Mouse (Mus musculus) midbrain, embryonic 11.5 days (tissue): ENCODE data around the gene Gpr89. TPM values are rescaled to one million over a fixed set of nuclear protein-coding genes. Genes with fewer than 3 reads are reported as not detected.

ENCODE experiments used
- ATAC-seq: fragments of 200-750 bp; cut with Nextera tagmentation; 2 replicates; pipeline ENCODE4 v1.8.0; 2017; ENCODE audit warnings: moderate TSS enrichment, moderate library complexity; ENCODE audit not compliant: low FRiP score
- DNase-seq: peaks from one replicate; pipeline ENCODE4 v3.0.0; 2015; ENCODE audit warnings: low spot score; ENCODE audit errors: missing footprints
- H3K27ac ChIP-seq: fragments of 300-500 bp; sonication (generic); 2 replicates; pipeline ENCODE4 v1.5.1; 2014; ENCODE audit warnings: low read depth, low read length
- H3K27me3 ChIP-seq: fragments of 300-500 bp; sonication (generic); 2 replicates; pipeline ENCODE4 v1.6.1; 2014; ENCODE audit warnings: mild to moderate bottlenecking, low read length, moderate library complexity, mixed read lengths; ENCODE audit not compliant: control insufficient read depth, insufficient read depth
- H3K36me3 ChIP-seq: fragments of 300-500 bp; sonication (generic); 2 replicates; pipeline ENCODE4 v1.6.1; 2014; ENCODE audit warnings: mild to moderate bottlenecking, low read length, moderate library complexity, mixed read lengths; ENCODE audit not compliant: control insufficient read depth, insufficient read depth
- H3K4me1 ChIP-seq: fragments of 300-500 bp; sonication (generic); 2 replicates; pipeline ENCODE4 v1.6.1; 2014; ENCODE audit warnings: low read length; ENCODE audit not compliant: control insufficient read depth, insufficient read depth
- H3K4me2 ChIP-seq: fragments of 300-500 bp; sonication (generic); 2 replicates; pipeline ENCODE4 v1.6.1; 2014; ENCODE audit warnings: mild to moderate bottlenecking, moderate library complexity
- H3K4me3 ChIP-seq: fragments of 300-500 bp; sonication (generic); 2 replicates; pipeline ENCODE4 v1.5.1; 2014; ENCODE audit warnings: low read depth, low read length
- H3K9ac ChIP-seq: fragments of 300-500 bp; sonication (generic); 2 replicates; pipeline ENCODE4 v1.6.1; 2014; ENCODE audit warnings: low read length
- H3K9me3 ChIP-seq: fragments of 300-500 bp; sonication (generic); 2 replicates; pipeline ENCODE4 v1.6.1; 2016; ENCODE audit warnings: low read length; ENCODE audit not compliant: control insufficient read depth
- WGBS: fragments of 180-500 bp; shearing (Covaris S2); extraction: QIAGEN DNeasy Blood & Tissue Kit; methylation state at CpG from one replicate; pipeline ENCODE4 v1.1.7; 2014; 5-methylcytosine and 5-hydroxymethylcytosine counted together
- polyA plus RNA-seq: library from polyadenylated mRNA; unstranded; fragments of >200 nt; fragmentation: Nextera tagmentation; extraction: Ambion mirVana; gene quantifications from 2 replicates; pipeline ENCODE4 v1.2.1, GENCODE M21; 2014

Gpr89 gene
- polyA plus RNA-seq, 1 experiment from 2014 or later, result 40.3 TPM

DNA sequence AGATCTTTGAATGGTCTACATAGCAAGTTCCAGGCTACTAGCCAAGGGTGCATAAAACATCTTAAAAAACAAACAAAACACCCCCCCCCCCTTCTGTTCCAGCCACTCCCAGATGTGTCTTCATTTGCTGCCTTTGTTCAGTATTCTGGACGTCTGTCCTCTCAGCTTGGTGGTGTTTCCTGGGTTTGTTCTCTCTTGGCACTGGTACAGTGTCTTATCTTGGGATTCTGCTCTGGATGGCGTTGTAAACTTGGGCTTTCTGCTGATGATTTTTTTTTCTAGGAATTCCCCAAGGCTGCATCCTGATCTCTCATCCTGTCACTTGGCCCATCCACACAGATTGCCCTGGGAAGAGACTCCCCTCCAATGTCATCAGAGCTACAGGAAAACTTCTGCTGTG, 68.7 kb downstream of the Gpr89 start:
- H3K4me1 ChIP-seq, result no peaks in the 10 kb centered on the region
- DNase-seq (no peak), ATAC-seq (no peak)
- no peaks in the 10 kb centered on the region for H3K36me3 ChIP-seq
- H3K4me2 ChIP-seq, result no peak overlapping the region
- H3K4me3 ChIP-seq, result no peak overlapping the region
- H3K9ac ChIP-seq, result no peak overlapping the region
- WGBS, result 71% methylated on average over 2 of the region's 2 CpGs
- no peaks in the 10 kb centered on the region for H3K27me3 ChIP-seq
- no peaks in the 10 kb centered on the region for H3K9me3 ChIP-seq
- H3K27ac ChIP-seq, result no peak overlapping the region

DNA sequence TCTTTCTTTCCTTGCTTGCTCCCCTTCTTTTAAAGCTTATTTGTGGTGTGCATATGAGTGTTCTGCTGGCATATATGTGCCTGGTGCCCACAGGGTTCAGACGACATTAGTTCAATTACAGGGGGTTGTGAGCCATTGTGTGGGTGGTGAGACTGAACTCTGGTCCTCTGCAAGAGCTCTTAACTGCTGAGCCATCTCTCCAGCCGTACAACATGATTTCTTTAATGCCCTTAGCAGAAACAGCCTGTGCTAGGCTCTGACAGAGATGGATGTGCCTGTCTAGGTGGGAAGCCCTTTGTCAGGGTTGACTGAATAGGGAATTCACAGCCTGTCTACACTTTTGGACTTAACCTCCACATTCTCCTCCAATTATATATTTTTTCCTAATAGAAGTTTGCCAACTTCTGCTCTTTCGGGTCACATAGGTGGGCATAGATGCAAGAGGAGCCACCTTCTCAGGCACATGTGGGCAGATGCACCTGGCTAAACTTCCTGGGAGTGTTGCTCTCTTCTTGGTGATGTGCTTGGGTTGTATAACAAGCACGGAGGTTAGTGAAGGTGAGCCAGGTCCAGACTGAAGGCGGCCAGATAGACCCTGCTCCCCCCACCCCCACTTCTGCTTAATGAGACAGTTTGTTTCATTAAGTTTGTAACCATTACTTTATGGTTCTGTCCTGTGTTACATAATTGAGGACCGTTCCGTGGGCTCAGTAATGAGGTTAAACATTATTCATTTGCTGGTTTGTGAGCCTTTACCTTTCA, 70.4 kb downstream of the Gpr89 start:
- 87% methylated on average over 7 of the region's 7 CpGs for WGBS
- DNase-seq, result peak; percentile 39
- no peak overlapping the region for H3K4me3 ChIP-seq
- H3K9ac ChIP-seq, result no peak overlapping the region
- no peak overlapping the region for H3K4me2 ChIP-seq
- no peak overlapping the region for H3K27ac ChIP-seq
- H3K4me1 ChIP-seq, result no peaks in the 10 kb centered on the region
- H3K9me3 ChIP-seq, result no peaks in the 10 kb centered on the region
- no peak for ATAC-seq
- H3K27me3 ChIP-seq, result no peaks in the 10 kb centered on the region
- no peaks in the 10 kb centered on the region for H3K36me3 ChIP-seq

DNA sequence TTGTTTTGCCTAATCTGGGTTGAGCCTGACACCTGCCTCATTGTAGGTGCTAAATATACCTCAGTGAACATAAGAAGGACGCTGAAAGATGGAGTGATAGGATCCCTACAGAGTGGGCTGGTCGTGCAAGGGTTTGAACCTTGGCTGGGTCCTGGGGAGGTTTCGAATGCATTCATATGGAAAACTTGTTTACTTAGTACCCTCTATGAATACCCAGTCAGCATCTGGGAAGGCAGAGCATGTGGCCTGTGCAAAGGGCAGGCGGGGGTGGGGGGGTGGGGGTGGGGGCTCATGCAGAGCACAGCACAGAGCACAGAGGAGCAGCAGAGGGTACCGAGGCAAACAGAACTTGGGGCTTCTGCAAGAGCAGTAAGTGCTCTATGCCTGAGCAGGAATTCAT, 72.2 kb downstream of the Gpr89 start:
- DNase-seq, result no peak
- H3K9ac ChIP-seq, result no peak overlapping the region
- no peaks in the 10 kb centered on the region for H3K36me3 ChIP-seq
- H3K27ac ChIP-seq, result no peak overlapping the region
- H3K4me3 ChIP-seq, result no peak overlapping the region
- WGBS, result 28% methylated on average over 5 of the region's 5 CpGs
- no peak overlapping the region for H3K4me2 ChIP-seq
- no peaks in the 10 kb centered on the region for H3K27me3 ChIP-seq
- 0 out of 2 replicates have a peak, but pooled peaks have one; percentile 35 for ATAC-seq
- H3K4me1 ChIP-seq, result 0 out of 2 replicates have a peak, but pooled peaks cover 2% of the 10 kb centered on the region
- no peaks in the 10 kb centered on the region for H3K9me3 ChIP-seq

DNA sequence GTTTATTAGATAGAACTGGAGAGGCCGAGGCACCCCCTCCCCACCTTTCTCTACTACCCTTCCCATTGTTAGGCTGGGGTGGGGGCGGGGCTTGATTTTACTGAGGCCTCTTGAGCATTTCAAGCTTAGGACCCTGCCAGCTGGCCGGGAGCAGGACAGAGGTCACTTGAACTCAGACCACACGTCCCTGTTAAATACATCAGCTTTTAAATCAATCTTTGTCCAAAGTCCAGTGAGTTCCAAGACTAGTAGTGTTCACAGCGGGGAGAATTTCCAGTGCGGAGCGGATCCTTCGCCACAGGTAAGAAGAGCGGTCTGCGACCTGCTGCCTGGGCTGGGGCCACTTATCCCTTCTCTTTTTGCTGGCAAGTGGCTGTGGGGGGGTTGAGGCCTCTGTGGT, 75.3 kb downstream of the Gpr89 start:
- DNase-seq, result peak; percentile 4
- Histone ChIP-seq H3K36me3 (no peaks in the 10 kb centered on the region), H3K9me3 (no peaks in the 10 kb centered on the region), H3K4me2 (no peak overlapping the region), H3K27me3 (no peaks in the 10 kb centered on the region), H3K27ac (no peak overlapping the region), H3K4me3 (no peak overlapping the region), H3K9ac (no peak overlapping the region), H3K4me1 (0 out of 2 replicates have a peak, but pooled peaks cover 2% of the 10 kb centered on the region)
- ATAC-seq, result no peak
- WGBS, result 73% methylated on average over 10 of the region's 10 CpGs

DNA sequence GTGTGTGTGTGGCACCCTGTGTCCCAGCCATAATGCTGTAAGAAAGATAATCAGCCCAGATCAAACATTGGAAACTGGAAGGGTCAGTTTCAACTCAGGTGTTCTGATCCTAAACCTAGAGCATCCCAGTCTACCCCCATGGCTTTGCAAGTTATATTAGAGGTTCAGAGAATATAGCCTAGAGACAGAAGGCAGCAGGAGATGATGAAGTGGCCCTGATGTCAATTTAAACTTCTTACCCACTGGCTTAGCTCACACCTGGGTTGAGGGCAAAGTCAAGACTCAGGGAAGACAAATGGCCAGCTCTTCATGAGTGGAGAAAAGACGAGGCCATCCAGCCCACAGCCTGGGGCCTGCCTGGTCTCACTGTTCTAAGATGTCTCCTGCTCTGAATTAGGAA, 76.2 kb downstream of the Gpr89 start, which contains the start of the genes Pdzk1 and Cd160:
Gene Pdzk1, plus strand, starts transcription at position 301 of the 400 bp plus-strand sequence.
Gene Cd160, minus strand, starts transcription at position 368 of the 400 bp plus-strand sequence.
- peak; percentile 81 for DNase-seq
- WGBS, result 65% methylated on average over 1 of the region's 1 CpGs
- no peaks in the 10 kb centered on the region for H3K36me3 ChIP-seq
- no peak within 1 kb of the TSS for H3K9ac ChIP-seq
- 0 out of 2 replicates have a peak, but pooled peaks cover 2% of the 10 kb centered on the region for H3K4me1 ChIP-seq
- no peak within 1 kb of the TSS for H3K4me3 ChIP-seq
- no peaks in the 10 kb centered on the region for H3K9me3 ChIP-seq
- H3K27me3 ChIP-seq, result no peaks in the 10 kb centered on the region
- H3K4me2 ChIP-seq, result no peak within 1 kb of the TSS
- H3K27ac ChIP-seq, result no peak within 1 kb of the TSS
- no peak for ATAC-seq

DNA sequence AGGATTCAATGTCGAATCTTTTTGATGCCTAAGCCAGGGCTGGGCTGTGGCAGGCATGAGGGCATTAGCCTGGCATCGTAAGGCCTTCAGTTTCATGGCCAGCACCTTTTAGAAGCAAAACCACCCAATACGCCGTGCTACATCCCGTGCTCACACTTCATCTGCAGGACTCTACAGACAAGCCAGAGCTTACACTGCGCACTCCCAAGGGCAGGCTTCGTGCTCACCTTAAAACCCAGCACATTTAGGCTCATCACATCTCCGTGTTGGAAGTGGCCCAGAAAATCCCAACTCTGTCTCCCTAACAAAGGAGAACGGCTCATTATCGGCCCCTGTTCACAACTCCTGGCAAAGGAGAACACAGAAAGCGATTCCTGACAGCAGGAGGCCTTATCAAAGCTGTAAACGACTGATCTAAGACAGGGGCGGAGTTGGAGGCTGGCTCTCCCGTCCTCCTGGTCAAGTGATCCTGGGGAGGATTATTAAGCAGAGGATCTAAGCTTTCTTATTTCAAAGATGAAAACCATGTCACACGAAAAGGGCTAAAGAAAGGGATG, 76.8 kb downstream of the Gpr89 start:
- Histone ChIP-seq H3K36me3 (no peaks in the 10 kb centered on the region), H3K9ac (no peak overlapping the region), H3K27me3 (no peaks in the 10 kb centered on the region), H3K4me2 (no peak overlapping the region), H3K4me3 (no peak overlapping the region), H3K27ac (no peak overlapping the region), H3K4me1 (0 out of 2 replicates have a peak, but pooled peaks cover 2% of the 10 kb centered on the region), H3K9me3 (no peaks in the 10 kb centered on the region)
- ATAC-seq (no peak), DNase-seq (peak; percentile 76)
- 35% methylated on average over 15 of the region's 15 CpGs for WGBS

DNA sequence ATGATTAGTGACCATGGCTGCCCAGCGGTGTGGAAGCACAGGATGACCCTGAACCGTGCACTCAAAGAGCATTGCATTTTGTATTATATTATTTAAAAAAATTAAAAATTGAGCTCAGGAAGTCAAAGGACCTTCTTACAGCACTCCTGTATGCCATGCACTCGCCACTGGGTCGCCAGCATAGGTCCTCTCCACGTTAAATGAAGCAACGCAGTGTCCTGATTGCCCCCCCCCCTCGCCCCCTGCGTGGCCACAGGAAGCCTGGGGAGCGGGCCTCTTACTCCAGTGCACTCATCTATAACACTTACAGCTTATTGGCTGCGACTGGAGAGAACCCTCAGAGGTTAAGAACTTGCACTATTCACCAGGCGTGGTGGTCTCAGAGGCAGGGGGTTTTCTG, 79.9 kb downstream of the Gpr89 start:
- no peaks in the 10 kb centered on the region for H3K27me3 ChIP-seq
- H3K4me1 ChIP-seq, result 0 out of 2 replicates have a peak, but pooled peaks cover 2% of the 10 kb centered on the region
- no peak overlapping the region for H3K27ac ChIP-seq
- 40% methylated on average over 11 of the region's 11 CpGs for WGBS
- no peak overlapping the region for H3K4me3 ChIP-seq
- H3K36me3 ChIP-seq, result no peaks in the 10 kb centered on the region
- DNase-seq, result peak; percentile 70
- H3K9ac ChIP-seq, result no peak overlapping the region
- ATAC-seq, result no peak
- no peaks in the 10 kb centered on the region for H3K9me3 ChIP-seq
- no peak overlapping the region for H3K4me2 ChIP-seq

DNA sequence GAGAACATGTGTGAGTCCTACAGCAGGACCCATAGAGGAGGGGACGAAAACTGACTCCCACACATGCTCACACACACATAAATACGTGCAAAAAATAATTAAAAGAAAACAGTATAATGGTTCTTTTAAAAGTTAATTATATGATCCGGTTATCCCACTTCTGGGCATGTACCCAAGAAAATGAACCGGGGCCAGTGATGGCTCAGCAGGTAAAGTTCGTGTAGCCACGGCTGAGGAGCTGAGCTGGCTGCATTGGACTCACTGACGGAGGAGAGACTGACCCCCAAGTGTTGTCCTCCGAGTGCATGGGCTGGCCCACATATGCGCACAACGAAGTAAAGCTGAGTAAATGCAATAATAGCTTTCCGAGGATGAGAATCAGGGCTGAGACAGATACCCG, 80.5 kb downstream of the Gpr89 start:
- 89% methylated on average over 12 of the region's 12 CpGs for WGBS
- ATAC-seq (no peak), DNase-seq (peak; percentile 21)
- Histone ChIP-seq H3K9ac (no peak overlapping the region), H3K4me1 (0 out of 2 replicates have a peak, but pooled peaks cover 2% of the 10 kb centered on the region), H3K27me3 (no peaks in the 10 kb centered on the region), H3K36me3 (no peaks in the 10 kb centered on the region), H3K4me3 (no peak overlapping the region), H3K27ac (no peak overlapping the region), H3K4me2 (no peak overlapping the region), H3K9me3 (no peaks in the 10 kb centered on the region)

DNA sequence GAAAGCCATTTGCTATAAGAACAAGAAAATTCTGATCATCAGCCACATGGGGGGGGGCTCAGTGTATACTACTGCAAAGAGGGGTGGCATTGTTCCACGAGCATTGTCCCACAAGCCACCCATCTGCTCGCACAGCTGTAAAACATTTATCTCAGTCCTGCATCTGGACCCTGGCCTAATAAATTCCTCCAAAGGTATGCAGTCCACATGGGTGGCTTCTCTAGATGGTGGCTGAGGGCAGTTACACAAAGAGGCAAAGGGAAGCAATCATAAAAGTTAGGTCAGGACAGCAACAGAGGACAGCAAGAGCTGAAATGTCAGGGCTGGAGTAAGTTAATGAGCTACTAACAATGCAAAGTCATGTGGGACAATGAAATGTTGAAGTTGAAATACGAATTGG, 81.4 kb downstream of the Gpr89 start:
- Histone ChIP-seq H3K4me3 (no peak overlapping the region), H3K36me3 (no peaks in the 10 kb centered on the region), H3K9ac (no peak overlapping the region), H3K27ac (no peak overlapping the region), H3K4me2 (no peak overlapping the region), H3K9me3 (no peaks in the 10 kb centered on the region), H3K4me1 (0 out of 2 replicates have a peak, but pooled peaks cover 2% of the 10 kb centered on the region), H3K27me3 (no peaks in the 10 kb centered on the region)
- WGBS, result 81% methylated on average over 3 of the region's 3 CpGs
- DNase-seq (no peak), ATAC-seq (no peak)
